Mouse (Mus musculus): Measurements from ENCODE around the gene Pcolce. TPM values are rescaled to one million over a fixed set of nuclear protein-coding genes. Genes with fewer than 3 reads are reported as not detected.
"Not testable (repeated sequence)": the region's sequence is repeated elsewhere in the genome, so short reads cannot be mapped to it uniquely, and the experiment has no call there.

Pcolce gene
- polyA plus RNA-seq, 1 experiment from 2014 or later = 75.5 TPM

DNA sequence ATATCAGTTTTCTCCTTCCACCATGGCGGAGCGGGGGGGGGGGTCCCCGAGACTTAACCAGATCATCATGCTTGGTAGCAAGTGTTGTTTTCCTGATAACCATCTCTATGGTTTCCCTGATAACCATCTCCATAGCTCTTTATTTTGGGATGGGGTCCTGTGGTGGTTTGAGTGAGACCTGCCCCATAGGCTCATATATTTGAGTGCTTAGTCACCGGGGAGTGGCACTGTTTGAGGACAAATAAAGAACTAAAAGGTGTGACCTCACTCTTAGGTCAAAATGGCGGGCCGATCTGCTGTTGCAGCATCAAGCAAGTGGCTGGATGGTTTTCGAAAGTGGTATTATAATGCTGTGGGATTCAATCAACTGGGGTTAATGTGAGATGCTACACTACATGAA lies 1.8 kb upstream of the Pcolce start:
- WGBS = 93% methylated on average over 7 of the region's 7 CpGs

DNA sequence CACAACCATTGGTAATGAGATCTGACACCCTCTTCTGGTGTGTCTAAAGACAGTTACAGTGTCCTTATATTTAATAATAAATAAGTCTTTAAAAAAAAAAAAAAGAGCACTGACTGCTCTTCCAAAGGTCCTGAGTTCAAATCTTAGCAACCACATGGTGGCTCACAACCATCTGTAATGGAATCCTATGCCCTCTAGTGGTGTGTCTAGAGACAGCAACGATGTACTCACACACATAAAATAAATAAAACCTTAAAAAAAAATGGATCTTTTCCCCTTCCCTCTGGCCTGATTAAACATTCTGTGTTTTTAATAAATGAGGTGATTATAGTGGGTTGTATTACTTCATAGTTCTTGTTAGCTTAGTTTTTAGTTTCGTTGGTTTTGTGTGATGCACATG lies 1.3 kb upstream of the Pcolce start:
- not testable (repeated sequence) for H3K27me3 ChIP-seq (ENCODE audit: control insufficient read depth, insufficient read depth, low read length); H3K9ac ChIP-seq (ENCODE audit: low read length); H3K4me1 ChIP-seq (ENCODE audit: control insufficient read depth, insufficient read depth, low read length); H3K4me2 ChIP-seq (ENCODE audit: low read depth); H3K36me3 ChIP-seq (ENCODE audit: control insufficient read depth, insufficient read depth, low read length); H3K27ac ChIP-seq (ENCODE audit: low read depth, low read length); H3K4me3 ChIP-seq (ENCODE audit: low read depth, low read length); ATAC-seq (ENCODE audit: insufficient read depth, low FRiP score, low TSS enrichment); H3K9me3 ChIP-seq (ENCODE audit: control insufficient read depth, low read length); DNase-seq (ENCODE audit: low spot score)
- 89% methylated on average over 2 of the region's 2 CpGs for WGBS

More for the DNA sequence above, 1.8 kb upstream of the Pcolce start:
- no peak for DNase-seq (ENCODE audit: low spot score)
- Histone ChIP-seq H3K9ac (ENCODE audit: low read length) (no peak overlapping the region), H3K4me1 (ENCODE audit: control insufficient read depth, insufficient read depth, low read length) (no peaks in the 10 kb centered on the region), H3K36me3 (ENCODE audit: control insufficient read depth, insufficient read depth, low read length) (no peaks in the 10 kb centered on the region), H3K4me2 (ENCODE audit: low read depth) (no peak overlapping the region), H3K4me3 (ENCODE audit: low read depth, low read length) (no peak overlapping the region), H3K27ac (ENCODE audit: low read depth, low read length) (no peak overlapping the region), H3K9me3 (ENCODE audit: control insufficient read depth, low read length) (no peaks in the 10 kb centered on the region), H3K27me3 (ENCODE audit: control insufficient read depth, insufficient read depth, low read length) (no peaks in the 10 kb centered on the region)
- ATAC-seq (ENCODE audit: insufficient read depth, low FRiP score, low TSS enrichment) = no peak

DNA sequence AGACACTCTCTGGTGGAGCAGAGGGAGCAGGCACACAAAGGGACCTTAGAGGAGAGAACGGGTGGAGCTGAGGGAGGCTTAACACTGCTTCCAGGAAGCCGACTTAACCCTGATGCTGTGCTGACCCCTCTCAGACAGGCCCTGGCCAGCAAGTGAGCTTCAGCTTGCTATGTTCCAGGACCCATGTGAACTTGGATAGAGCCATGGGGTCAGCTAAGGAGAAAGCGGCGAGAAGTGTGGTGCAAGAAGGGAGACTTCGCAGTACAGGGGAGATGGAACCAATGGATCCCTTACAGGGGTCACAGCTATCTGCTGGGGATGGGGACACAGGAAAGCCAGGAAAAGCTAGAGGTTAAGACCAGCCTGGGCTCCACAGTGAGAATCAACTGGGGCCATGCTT lies 508 bp downstream of the Pcolce start:
- Histone ChIP-seq H3K4me1 (ENCODE audit: control insufficient read depth, insufficient read depth, low read length) (peaks cover 6% of the 10 kb centered on the region), H3K36me3 (ENCODE audit: control insufficient read depth, insufficient read depth, low read length) (no peaks in the 10 kb centered on the region), H3K4me2 (ENCODE audit: low read depth) (no peak overlapping the region), H3K9me3 (ENCODE audit: control insufficient read depth, low read length) (no peaks in the 10 kb centered on the region), H3K27ac (ENCODE audit: low read depth, low read length) (no peak overlapping the region), H3K27me3 (ENCODE audit: control insufficient read depth, insufficient read depth, low read length) (0 out of 2 replicates have a peak, but pooled peaks cover 2% of the 10 kb centered on the region), H3K4me3 (ENCODE audit: low read depth, low read length) (no peak overlapping the region), H3K9ac (ENCODE audit: low read length) (no peak overlapping the region)
- WGBS = 82% methylated on average over 5 of the region's 5 CpGs
- no peak for DNase-seq (ENCODE audit: low spot score)
- no peak for ATAC-seq (ENCODE audit: insufficient read depth, low FRiP score, low TSS enrichment)

DNA sequence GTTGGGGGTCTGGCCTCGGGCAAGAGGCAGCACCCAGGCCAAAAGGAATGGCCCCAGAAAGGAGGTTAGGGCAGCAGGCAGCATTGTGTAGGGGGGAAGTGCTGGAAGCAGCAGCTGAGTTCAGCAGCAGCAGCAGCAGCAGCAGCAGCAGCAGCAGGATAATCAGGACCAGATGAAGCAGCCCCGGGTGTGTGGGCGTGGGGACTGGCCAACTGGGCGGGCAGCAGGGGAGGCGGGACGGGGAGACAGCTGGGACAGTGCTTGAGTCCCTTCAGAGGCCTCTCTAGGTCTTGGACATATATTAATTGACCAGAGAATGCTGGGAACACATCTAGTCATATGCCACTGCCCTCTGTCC lies 2.4 kb downstream of the Pcolce start:
- Histone ChIP-seq H3K27ac (ENCODE audit: low read depth, low read length) (peak overlapping the region; percentile 83), H3K27me3 (ENCODE audit: control insufficient read depth, insufficient read depth, low read length) (0 out of 2 replicates have a peak, but pooled peaks cover 2% of the 10 kb centered on the region), H3K4me3 (ENCODE audit: low read depth, low read length) (0 out of 2 replicates have a peak overlapping the region, but pooled peaks have one; percentile 10), H3K36me3 (ENCODE audit: control insufficient read depth, insufficient read depth, low read length) (no peaks in the 10 kb centered on the region; the same call in 1 of the 2 replicates), H3K9ac (ENCODE audit: low read length) (peak overlapping the region; percentile 41; the same call in 1 of the 2 replicates), H3K4me2 (ENCODE audit: low read depth) (peak overlapping the region; percentile 32), H3K9me3 (ENCODE audit: control insufficient read depth, low read length) (no peaks in the 10 kb centered on the region), H3K4me1 (ENCODE audit: control insufficient read depth, insufficient read depth, low read length) (peaks cover 11% of the 10 kb centered on the region)
- WGBS = 22% methylated on average over 6 of the region's 6 CpGs
- peak; percentile 64 for DNase-seq (ENCODE audit: low spot score)
- ATAC-seq (ENCODE audit: insufficient read depth, low FRiP score, low TSS enrichment) = no peak

DNA sequence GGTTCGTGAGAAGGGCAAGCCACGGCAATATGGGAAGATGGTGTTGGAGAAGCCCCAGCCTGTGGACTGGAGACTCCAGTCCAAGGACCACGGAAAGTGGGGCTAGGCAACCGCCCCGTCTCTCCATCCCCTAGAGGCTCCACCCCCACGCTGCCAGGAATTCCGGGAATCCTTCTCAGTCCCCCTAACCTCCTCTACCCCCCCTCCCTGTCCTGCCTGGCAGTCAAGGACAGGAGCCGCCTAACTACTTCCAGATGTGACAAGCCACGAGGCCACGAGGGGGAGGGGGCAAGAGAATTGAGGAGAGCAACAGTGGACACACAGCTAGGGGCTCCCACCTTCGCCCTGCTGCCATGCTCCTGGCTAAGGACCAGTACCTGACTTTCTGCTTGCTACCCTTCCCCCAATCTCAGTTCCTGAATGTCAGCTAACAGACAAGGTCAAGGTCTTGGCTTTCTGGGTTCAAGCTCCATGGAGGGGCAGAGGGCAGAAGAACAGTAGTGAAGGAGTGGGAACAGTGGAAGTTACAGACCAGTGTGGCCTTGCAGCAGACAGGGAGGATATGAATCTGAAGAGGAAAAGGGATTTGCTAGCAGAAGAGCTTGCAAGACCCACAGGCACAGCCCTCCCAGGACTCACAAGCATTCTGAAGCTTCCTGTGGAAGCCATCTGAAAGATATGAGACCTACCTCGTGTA lies 2.9 kb downstream of the Pcolce start:
- peaks cover 11% of the 10 kb centered on the region for H3K4me1 ChIP-seq (ENCODE audit: control insufficient read depth, insufficient read depth, low read length)
- DNase-seq (ENCODE audit: low spot score) (peak; percentile 82), ATAC-seq (ENCODE audit: insufficient read depth, low FRiP score, low TSS enrichment) (no peak)
- H3K9me3 ChIP-seq (ENCODE audit: control insufficient read depth, low read length) = no peaks in the 10 kb centered on the region
- H3K36me3 ChIP-seq (ENCODE audit: control insufficient read depth, insufficient read depth, low read length) = no peaks in the 10 kb centered on the region; the same call in 1 of the 2 replicates
- 14% methylated on average over 12 of the region's 12 CpGs for WGBS
- peak overlapping the region; percentile 41; the same call in 1 of the 2 replicates for H3K9ac ChIP-seq (ENCODE audit: low read length)
- peak overlapping the region; percentile 19 for H3K4me3 ChIP-seq (ENCODE audit: low read depth, low read length)
- peak overlapping the region; percentile 83 for H3K27ac ChIP-seq (ENCODE audit: low read depth, low read length)
- peak overlapping the region; percentile 32 for H3K4me2 ChIP-seq (ENCODE audit: low read depth)
- H3K27me3 ChIP-seq (ENCODE audit: control insufficient read depth, insufficient read depth, low read length) = 0 out of 2 replicates have a peak, but pooled peaks cover 2% of the 10 kb centered on the region

DNA sequence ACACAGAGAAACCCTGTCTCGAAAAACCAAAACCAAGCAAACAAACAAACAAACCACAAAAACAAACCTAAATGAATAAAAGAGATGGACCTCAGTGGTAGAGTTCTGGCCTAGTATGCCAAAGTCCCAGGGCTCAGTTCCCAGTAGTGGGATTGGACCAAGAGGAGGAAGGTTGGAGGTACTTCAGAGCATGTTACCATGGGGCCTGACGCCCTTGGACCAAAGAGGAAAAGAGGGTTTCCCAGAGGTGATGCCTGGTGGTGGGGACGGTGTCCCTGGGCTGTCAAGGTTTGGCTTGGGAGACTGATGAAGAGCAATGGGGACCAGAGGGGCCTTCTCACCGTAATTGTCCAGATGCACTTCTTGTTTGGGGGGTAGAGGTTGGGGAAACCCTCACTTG lies 3.5 kb downstream of the Pcolce start:
- Histone ChIP-seq H3K27me3 (ENCODE audit: control insufficient read depth, insufficient read depth, low read length) (0 out of 2 replicates have a peak, but pooled peaks cover 2% of the 10 kb centered on the region), H3K9me3 (ENCODE audit: control insufficient read depth, low read length) (no peaks in the 10 kb centered on the region), H3K4me3 (ENCODE audit: low read depth, low read length) (peak overlapping the region; percentile 19), H3K4me2 (ENCODE audit: low read depth) (peak overlapping the region; percentile 32; the same call in 1 of the 2 replicates), H3K36me3 (ENCODE audit: control insufficient read depth, insufficient read depth, low read length) (no peaks in the 10 kb centered on the region; the same call in 1 of the 2 replicates), H3K9ac (ENCODE audit: low read length) (no peak overlapping the region), H3K27ac (ENCODE audit: low read depth, low read length) (no peak overlapping the region), H3K4me1 (ENCODE audit: control insufficient read depth, insufficient read depth, low read length) (peaks cover 11% of the 10 kb centered on the region)
- ATAC-seq (ENCODE audit: insufficient read depth, low FRiP score, low TSS enrichment) (no peak), DNase-seq (ENCODE audit: low spot score) (no peak)
- WGBS = 58% methylated on average over 4 of the region's 4 CpGs

DNA sequence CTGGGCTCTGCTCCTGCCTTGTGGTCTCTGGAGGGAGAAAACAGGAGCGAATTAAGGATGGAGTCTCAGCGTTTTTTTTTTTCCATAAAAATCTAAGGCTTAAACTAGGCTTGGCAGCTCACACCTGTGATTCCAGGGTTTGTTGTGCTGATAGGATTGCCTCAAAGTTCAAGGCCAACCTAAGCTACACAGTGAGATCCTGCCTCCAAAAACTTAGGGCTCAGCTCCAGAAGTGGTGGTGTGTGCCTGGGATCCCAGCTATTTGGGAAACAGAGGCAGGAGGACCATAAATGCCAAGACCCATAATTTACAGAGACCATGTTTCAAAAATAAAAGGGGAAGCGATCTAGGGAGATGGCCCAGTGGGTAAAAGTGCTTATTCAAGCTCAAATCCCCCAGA lies 4.3 kb downstream of the Pcolce start:
- H3K27ac ChIP-seq (ENCODE audit: low read depth, low read length) = no peak overlapping the region
- DNase-seq (ENCODE audit: low spot score) (no peak), ATAC-seq (ENCODE audit: insufficient read depth, low FRiP score, low TSS enrichment) (no peak)
- H3K4me3 ChIP-seq (ENCODE audit: low read depth, low read length) = no peak overlapping the region
- peaks cover 11% of the 10 kb centered on the region for H3K4me1 ChIP-seq (ENCODE audit: control insufficient read depth, insufficient read depth, low read length)
- no peak overlapping the region for H3K9ac ChIP-seq (ENCODE audit: low read length)
- H3K27me3 ChIP-seq (ENCODE audit: control insufficient read depth, insufficient read depth, low read length) = 0 out of 2 replicates have a peak, but pooled peaks cover 2% of the 10 kb centered on the region
- H3K9me3 ChIP-seq (ENCODE audit: control insufficient read depth, low read length) = no peaks in the 10 kb centered on the region
- 0 out of 2 replicates have a peak overlapping the region, but pooled peaks have one; percentile 19 for H3K4me2 ChIP-seq (ENCODE audit: low read depth)
- WGBS = 50% methylated on average over 3 of the region's 3 CpGs
- no peaks in the 10 kb centered on the region; the same call in 1 of the 2 replicates for H3K36me3 ChIP-seq (ENCODE audit: control insufficient read depth, insufficient read depth, low read length)

DNA sequence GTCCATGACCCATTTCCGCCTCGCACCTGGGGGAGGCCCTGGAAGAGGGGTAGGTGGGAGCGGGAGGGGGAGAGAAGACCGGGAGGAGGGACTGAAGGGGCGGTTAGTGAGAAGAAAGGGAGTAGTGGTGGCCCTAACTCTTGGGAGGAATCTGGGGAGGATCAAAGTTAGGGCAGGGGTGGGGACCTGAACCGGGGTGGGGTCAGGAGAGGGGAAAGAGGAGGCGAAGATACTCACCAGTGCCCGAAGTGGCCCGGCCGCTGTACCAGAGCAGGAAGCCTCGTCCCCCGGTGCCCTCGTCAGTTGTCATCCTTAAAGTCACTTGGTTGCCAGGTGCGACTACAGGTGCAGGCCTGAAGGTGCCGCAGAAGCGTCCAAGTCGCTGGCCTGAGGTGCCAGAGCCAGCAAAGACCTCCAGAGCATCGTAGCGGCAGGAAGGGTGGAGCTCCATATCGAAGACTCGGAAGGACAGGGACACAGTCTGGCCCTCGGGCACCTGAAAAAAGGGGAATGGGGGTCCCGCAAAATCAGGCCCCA lies 4.9 kb downstream of the Pcolce start:
- Histone ChIP-seq H3K9me3 (ENCODE audit: control insufficient read depth, low read length) (no peaks in the 10 kb centered on the region), H3K4me2 (ENCODE audit: low read depth) (peak overlapping the region; percentile 34), H3K27ac (ENCODE audit: low read depth, low read length) (no peak overlapping the region), H3K4me1 (ENCODE audit: control insufficient read depth, insufficient read depth, low read length) (peaks cover 11% of the 10 kb centered on the region), H3K9ac (ENCODE audit: low read length) (peak overlapping the region; percentile 37; the same call in 1 of the 2 replicates), H3K27me3 (ENCODE audit: control insufficient read depth, insufficient read depth, low read length) (0 out of 2 replicates have a peak, but pooled peaks cover 2% of the 10 kb centered on the region), H3K4me3 (ENCODE audit: low read depth, low read length) (peak overlapping the region; percentile 16), H3K36me3 (ENCODE audit: control insufficient read depth, insufficient read depth, low read length) (no peaks in the 10 kb centered on the region; the same call in 1 of the 2 replicates)
- ATAC-seq (ENCODE audit: insufficient read depth, low FRiP score, low TSS enrichment) = no peak
- DNase-seq (ENCODE audit: low spot score) = no peak
- WGBS = 17% methylated on average over 20 of the region's 23 CpGs
